Mouse (Mus musculus) bone marrow macrophage, adult 2 months (primary cell): ENCODE results near the gene Tnfrsf25.

Experiments
- CTCF ChIP-seq: IDR thresholded peaks from 2 replicates; pipeline ENCODE4 v1.5.1; 2012; ENCODE audit warnings: low read depth, mild to moderate bottlenecking, low read length, moderate library complexity
- POLR2A ChIP-seq: IDR thresholded peaks from 2 replicates; pipeline ENCODE4 v1.6.1; 2012; ENCODE audit warnings: mild to moderate bottlenecking, low read depth, low read length, borderline replicate concordance

DNA sequence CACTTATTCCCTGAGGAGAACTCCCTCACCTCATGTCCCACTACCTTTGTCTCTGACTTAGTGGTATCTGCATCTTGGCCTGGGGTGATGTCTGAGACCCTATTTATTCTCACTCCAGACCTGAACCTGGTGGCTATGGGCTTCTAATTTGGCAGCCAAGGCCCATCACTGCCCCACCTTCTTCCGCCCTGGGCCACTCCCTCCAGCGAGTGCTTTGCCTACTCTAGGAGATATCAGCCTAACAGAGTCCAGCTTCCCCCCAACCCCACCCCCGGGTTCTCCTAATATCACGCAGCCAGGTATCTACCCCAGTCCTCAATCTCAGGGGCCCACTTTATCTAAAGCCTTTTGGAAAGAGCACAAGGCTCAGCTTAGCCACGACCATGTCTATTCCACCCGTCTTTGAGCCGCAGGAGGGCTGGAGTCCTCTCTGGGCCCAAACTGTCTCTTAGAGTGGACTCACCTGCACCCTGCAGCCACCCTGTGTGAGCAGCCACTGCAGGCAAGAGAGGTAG is 35.8 kb downstream of the Tnfrsf25 start:
- TF ChIP-seq POLR2A (no peak), CTCF (no peak)
